Mouse (Mus musculus): ENCODE data around the gene Gm11938. TPM values are rescaled to one million over a fixed set of nuclear protein-coding genes. Genes with fewer than 3 reads are reported as not detected.
"Not testable (repeated sequence)": the region's sequence is repeated elsewhere in the genome, so short reads cannot be mapped to it uniquely, and the experiment has no call there.

The Gm11938 gene
- not detected for total RNA-seq (2021)
- long read RNA-seq, experiment 1, result 0 reads
- long read RNA-seq, experiment 2, result 0 reads

DNA sequence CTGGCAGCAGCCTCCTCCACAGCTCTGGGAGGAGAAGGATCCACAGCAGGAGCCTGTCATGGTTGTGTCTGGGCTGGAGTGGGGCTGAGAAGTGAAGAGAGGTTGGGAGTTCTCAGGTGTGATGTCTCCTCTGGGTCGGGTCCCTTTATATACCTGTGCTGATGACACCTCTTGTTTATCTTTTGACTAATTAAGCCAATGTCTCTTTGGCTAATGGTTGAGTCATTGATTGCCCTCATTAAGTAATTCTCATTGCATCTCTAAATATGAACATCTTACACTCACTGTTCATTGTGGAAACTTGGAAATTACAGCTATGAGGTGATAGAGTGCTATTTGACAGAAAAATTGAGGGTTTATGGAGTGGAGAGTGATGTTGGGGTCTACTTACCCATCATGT lies at the start of gene Gm11938:
Gm11938 (minus strand) TSS at position 101 of the 400 bp plus-strand sequence.
- not testable (repeated sequence) for DNase-seq (ENCODE audit: low spot score in 2 of 2)

- DNase-seq (ENCODE audit: low spot score in 2 of 2), result no peak
Measured at GRCm38 (mm10) chr11:99650136-99650535, 47.0 kb upstream of the Gm11938 start, which contains the start of gene Gm11555. Gene Gm11555 (minus strand): TSS chr11:99650236.

- no peak for DNase-seq (ENCODE audit: low spot score in 2 of 2)
Measured at GRCm38 (mm10) chr11:99646444-99646843, 43.3 kb upstream of the Gm11938 start.

DNA sequence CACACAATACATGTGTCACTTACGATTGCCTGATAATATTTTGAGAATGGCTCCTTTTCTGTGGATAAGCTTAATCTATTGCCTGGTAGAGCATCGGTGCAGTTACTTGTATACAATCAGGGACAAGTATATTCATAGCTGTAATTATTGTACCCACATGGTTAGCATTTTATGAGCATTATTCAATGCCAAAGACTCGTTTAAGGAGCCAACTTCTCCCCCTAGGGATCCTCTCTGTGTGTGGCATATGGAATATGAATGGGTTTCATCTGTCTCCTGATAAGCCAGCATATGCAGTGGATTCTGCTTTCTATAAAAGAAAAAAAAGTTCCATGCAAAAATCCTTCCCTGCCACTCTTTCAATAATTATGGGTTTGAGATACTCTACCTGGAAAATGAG lies 41.2 kb upstream of the Gm11938 start:
- DNase-seq (ENCODE audit: low spot score in 2 of 2), result no peak

- not testable (repeated sequence) for DNase-seq (ENCODE audit: low spot score in 2 of 2)
Measured at GRCm38 (mm10) chr11:99643635-99644139, 40.6 kb upstream of the Gm11938 start, which contains the start of gene Krtap4-7. Gene Krtap4-7 (minus strand): TSS chr11:99644089.

GRCm38 (mm10) chr11:99640926-99641325 lies 37.8 kb upstream of the Gm11938 start:
- no peak for DNase-seq (ENCODE audit: low spot score in 2 of 2)

GRCm38 (mm10) chr11:99637086-99637485 lies 34.0 kb upstream of the Gm11938 start:
- no peak for DNase-seq (ENCODE audit: low spot score in 2 of 2)

GRCm38 (mm10) chr11:99634653-99635134 lies 31.6 kb upstream of the Gm11938 start, which contains the start of gene Krtap4-2:
Gene Krtap4-2 (minus strand): TSS chr11:99635084.
- DNase-seq (ENCODE audit: low spot score in 2 of 2), result no peak

- no peak for DNase-seq (ENCODE audit: low spot score in 2 of 2)
Measured at GRCm38 (mm10) chr11:99633293-99633692, 30.2 kb upstream of the Gm11938 start.

- no peak for DNase-seq (ENCODE audit: low spot score in 2 of 2)
Measured at GRCm38 (mm10) chr11:99630890-99631289, 27.8 kb upstream of the Gm11938 start.

- DNase-seq (ENCODE audit: low spot score in 2 of 2), result no peak
Measured at GRCm38 (mm10) chr11:99628138-99628537, 25.0 kb upstream of the Gm11938 start, which contains the start of gene Krtap4-1. Gene Krtap4-1 (minus strand): TSS chr11:99628238.

GRCm38 (mm10) chr11:99620335-99620734 lies 17.2 kb upstream of the Gm11938 start, which contains the start of gene Gm11562:
Gene Gm11562 (minus strand): TSS chr11:99620435.
- no peak for DNase-seq (ENCODE audit: low spot score in 2 of 2)

DNA sequence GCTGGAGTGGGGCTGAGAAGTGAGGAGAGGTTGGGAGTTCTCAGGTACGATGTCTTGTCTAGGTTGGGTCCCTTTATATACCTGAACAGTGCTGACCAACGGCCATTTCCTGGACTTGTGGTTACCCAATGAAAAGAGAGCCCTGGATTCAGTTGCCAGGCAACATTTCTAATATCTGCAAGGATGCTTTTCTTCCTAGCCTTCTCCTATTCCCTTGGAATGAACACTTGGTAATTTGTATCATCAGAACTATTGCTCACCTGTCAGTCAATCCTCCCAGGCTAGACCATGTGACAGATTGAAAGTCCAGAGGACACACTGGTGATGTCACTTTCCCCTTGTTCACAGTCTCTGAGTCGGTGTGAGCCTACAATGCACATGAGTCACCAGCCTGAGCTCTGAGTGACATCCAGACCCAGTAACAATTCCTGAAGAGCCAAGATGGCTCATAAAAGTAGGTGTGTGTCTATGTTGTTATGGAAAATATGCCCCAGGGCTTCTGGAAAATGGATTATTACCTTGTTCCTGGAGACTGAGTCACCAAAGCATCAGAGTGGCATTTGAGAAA lies 11.8 kb upstream of the Gm11938 start, which contains the start of gene Krtap2-4:
Krtap2-4 (minus strand) TSS at position 51 of the 568 bp plus-strand sequence.
- no peak for DNase-seq (ENCODE audit: low spot score in 2 of 2)

- not testable (repeated sequence) for DNase-seq (ENCODE audit: low spot score in 2 of 2)
Measured at GRCm38 (mm10) chr11:99610089-99610488, 7.0 kb upstream of the Gm11938 start, which contains the start of gene Gm11937. Gene Gm11937 (minus strand): TSS chr11:99610189.

GRCm38 (mm10) chr11:99609126-99609525 lies 6.0 kb upstream of the Gm11938 start:
- DNase-seq (ENCODE audit: low spot score in 2 of 2), result no peak

- DNase-seq (ENCODE audit: low spot score in 2 of 2), result not testable (repeated sequence)
Measured at GRCm38 (mm10) chr11:99597742-99598141, 5.4 kb downstream of the Gm11938 start, which contains the start of gene Krtap9-3. Gene Krtap9-3 (minus strand): TSS chr11:99598105.

- no peak for DNase-seq (ENCODE audit: low spot score in 2 of 2)
Measured at GRCm38 (mm10) chr11:99590981-99591380, 12.1 kb downstream of the Gm11938 start, which contains the start of gene Krtap1-3. Gene Krtap1-3 (minus strand): TSS chr11:99591339.

DNA sequence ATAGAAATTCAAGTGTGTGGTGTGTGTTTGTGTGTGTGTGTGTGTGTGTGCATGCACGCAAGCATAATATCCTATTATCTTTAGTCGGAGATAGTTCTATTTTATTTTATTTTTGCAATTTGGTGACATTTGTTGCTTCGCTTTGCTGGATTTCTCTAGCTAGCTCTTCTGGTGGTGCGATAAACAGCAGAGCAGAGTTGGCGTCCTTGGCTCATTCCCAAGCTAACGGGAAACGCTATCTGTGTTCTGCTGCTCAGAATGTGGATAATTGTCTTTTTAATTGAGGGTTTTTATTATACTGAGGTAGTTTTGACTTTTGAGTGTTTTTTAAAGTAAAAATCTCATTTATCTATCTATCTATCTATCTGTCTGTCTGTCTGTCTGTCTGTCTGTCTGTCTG lies 18.0 kb downstream of the Gm11938 start:
- DNase-seq (ENCODE audit: low spot score in 2 of 2), result no peak

- DNase-seq (ENCODE audit: low spot score in 2 of 2), result no peak
Measured at GRCm38 (mm10) chr11:99583245-99583704, 19.8 kb downstream of the Gm11938 start, which contains the start of gene Krtap1-4. Gene Krtap1-4 (minus strand): TSS chr11:99583654.

DNA sequence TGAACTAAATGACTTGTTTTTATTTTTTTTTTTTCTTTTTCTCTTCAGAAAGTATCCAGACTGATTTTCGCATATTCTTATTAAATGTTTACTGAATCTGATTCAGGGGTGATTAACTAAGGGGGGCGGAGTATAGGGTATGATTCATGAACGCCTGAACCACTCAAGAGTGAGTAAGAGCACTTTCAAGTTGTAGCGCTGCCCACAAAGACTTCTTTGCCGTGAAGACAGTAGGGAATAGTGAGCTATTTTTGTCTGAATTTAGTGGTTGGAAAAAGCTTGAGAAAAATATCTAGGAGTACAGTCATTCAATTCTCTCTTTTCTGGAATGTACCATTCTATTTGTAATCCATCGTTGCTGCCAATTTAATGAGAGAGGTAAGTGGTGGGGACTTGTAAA lies 21.5 kb downstream of the Gm11938 start:
- no peak for DNase-seq (ENCODE audit: low spot score in 2 of 2)

DNA sequence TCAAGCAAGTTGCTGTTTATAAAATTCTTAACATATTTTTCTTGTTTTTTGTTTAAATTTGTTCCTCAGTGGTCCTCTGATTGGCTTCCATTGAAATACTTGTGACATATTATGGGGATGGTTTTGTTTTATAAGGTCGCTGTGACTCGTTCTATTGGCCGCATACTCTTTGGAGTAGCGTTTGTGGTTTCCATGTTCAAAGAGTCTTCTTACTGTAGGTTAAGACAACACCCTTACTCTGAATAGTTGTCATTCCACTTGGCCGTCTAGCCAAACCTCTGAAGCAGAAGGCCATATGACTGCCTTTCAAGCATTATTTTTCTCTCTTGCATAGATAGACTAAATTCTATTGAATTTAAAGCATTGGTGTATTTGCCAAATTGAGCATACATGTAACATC lies 22.1 kb downstream of the Gm11938 start:
- no peak for DNase-seq (ENCODE audit: low spot score in 2 of 2)

DNA sequence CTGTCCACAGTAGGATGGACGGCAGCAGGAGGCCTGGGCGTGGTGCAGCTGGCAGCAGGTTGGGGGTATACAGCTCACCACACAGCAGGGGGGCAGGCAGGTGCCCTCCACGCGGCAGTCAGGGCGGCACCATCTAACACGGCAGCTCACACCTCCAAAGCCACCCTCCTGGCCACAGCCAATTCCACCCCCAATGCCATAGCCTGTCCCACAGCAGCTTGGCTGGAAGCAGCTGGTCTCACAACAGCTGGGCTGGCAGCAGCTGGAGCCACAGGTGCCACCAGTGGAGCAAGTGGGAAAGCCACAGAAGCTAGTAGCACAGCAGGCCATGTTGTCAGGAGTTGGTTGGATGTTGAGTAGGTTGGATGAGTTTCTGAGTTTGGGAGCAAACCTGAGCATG lies 22.5 kb downstream of the Gm11938 start, which contains the start of gene Krtap1-5:
Krtap1-5 (minus strand) TSS at position 381 of the 400 bp plus-strand sequence.
- no peak for DNase-seq (ENCODE audit: low spot score in 2 of 2)

Data from adrenal gland, adult 18-20 months (tissue).